Mouse (Mus musculus) adrenal gland, postnatal 25 days (tissue): Measurements from ENCODE around the gene Alpi. TPM values are rescaled to one million over a fixed set of nuclear protein-coding genes. Genes with fewer than 3 reads are reported as not detected.
A peak's percentile ranks its signal among the peaks of the same experiment; 100 is the strongest.

Experiments
- DNase-seq: peaks from one replicate; pipeline ENCODE4 v3.0.0; 2021; ENCODE audit warnings: mixed read lengths
- long read RNA-seq: library from polyadenylated mRNA; stranded (forward); transcript quantifications from one replicate; pipeline ENCODE4 v2.0.0, GENCODE M21; 2021
- total RNA-seq: library from RNA; stranded (reverse); gene quantifications from 2 replicates; pipeline ENCODE4 v1.2.3, GENCODE M21; 2021

Gene Alpi
- total RNA-seq, result not detected in 2 replicates
- long read RNA-seq, result 0 reads

DNA sequence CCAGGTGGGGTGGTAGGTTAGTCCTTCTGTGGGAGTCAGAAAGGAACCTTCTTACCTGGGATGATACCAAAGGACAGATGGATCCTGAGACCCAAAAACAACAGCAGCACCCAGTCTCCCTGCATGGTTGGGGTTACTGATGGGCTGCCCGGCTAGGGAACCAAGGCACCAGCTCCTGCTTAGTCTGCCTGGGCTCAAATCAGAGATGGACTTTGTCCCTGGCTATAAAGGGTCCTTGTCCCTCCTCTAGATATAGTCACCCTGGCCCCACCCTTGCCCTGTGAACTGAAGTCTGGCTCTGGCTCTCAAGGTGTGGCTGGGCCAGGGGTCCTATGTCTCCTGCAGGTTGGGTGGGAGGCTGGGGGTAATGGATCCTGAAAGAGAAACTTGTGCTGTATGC lies at the start of gene Alpi:
Gene Alpi (minus strand): TSS at position 196 of the 400 bp plus-strand sequence.
- no peak for DNase-seq

DNA sequence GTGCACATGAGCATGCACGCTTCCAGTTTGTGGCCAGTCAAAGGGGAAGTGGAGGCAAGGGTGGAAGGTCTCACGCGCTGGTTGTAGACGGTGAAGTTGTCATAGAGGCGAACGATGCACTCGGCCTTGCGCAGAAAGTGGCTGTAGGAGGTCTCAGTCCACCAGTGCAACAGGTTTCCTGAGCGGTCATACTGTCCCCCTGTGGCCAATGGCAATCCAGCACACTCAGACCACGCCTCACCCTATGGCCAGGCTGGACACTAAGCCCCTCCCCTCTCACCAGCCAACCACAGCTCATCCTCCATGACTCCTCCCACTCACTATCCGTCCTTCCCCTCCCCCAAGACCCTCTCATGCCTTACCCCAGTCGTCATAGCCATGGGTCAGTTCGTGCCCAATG lies 48.0 kb upstream of the Alpi start:
- no peak for DNase-seq

DNA sequence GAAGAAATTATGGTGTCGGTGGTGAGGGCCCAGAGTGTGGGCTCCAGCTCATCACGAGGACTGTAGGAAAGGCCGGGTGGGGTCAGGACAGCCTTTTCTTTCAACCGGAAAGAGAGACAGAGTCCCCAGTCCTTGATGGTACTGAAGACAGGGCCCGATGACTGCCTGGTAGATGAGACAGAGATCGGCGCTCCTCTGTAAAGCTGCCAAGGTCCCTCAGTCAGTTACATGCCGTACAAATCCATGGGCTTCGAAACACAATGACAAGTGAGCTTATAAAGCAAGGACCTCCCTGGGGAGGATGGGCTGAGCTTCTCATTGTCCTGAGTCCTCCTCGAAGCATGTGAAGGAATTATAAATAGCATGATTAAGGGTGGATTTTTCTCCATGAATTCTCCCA lies 41.7 kb upstream of the Alpi start:
- DNase-seq, result peak; percentile 44

DNA sequence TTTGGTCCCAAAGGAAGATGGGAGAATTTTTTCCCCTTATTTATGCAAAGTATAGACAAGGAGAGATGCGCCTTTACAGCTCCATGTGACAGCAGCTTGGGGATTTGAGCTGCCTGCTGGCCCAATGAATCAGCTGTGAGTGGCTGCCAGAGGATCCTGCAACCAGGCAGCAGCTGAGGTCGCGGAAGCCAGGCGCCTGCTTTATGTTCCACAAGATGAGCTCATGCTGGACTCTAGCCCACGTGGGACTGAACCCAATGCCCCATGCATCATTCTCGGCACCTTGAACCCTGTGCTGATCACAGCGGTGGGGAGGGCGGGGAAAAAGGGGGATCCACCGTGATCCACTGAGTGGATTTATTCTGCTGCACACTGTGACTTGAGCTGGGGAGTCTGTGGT lies 41.0 kb upstream of the Alpi start:
- peak; percentile 79 for DNase-seq

DNA sequence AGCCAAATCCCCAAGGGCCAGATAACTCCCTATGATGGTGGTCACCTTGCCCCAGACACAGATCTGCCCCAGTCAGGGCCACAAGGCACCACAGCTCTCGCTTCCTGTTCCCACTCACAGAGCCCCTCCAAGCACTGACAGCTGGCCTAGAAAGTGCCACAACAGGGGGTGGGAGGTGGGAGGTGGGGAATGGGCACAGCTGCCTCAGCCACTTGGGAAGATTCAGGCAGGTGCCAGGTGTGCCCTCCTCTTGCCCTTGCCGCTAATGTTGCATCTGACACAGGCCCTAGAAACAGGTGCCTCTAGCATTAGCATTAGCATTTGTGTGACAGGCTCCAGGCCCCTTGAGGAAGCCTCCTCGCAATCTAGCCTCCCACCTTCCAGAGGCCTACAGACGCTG lies 40.1 kb upstream of the Alpi start:
- no peak for DNase-seq

DNA sequence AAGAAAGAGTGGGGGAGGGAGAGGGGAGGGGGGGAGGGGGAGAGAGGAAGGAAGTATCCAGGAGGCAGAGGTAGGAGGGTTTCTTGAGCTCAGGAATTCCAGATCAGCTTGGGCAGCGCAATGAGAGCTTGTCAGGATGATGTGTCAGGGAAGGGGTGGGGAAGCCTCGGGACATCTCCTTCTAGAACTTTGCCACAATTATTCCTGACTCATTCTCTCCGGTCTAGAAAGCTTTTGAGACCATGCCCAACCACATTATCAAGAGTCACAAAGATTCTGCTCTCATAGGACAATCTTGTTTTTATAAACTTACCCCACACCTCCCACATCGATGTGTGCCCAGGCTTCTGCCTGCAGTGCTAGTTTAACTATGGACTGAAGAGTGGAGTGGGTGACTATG lies 30.4 kb upstream of the Alpi start:
- DNase-seq, result no peak

DNA sequence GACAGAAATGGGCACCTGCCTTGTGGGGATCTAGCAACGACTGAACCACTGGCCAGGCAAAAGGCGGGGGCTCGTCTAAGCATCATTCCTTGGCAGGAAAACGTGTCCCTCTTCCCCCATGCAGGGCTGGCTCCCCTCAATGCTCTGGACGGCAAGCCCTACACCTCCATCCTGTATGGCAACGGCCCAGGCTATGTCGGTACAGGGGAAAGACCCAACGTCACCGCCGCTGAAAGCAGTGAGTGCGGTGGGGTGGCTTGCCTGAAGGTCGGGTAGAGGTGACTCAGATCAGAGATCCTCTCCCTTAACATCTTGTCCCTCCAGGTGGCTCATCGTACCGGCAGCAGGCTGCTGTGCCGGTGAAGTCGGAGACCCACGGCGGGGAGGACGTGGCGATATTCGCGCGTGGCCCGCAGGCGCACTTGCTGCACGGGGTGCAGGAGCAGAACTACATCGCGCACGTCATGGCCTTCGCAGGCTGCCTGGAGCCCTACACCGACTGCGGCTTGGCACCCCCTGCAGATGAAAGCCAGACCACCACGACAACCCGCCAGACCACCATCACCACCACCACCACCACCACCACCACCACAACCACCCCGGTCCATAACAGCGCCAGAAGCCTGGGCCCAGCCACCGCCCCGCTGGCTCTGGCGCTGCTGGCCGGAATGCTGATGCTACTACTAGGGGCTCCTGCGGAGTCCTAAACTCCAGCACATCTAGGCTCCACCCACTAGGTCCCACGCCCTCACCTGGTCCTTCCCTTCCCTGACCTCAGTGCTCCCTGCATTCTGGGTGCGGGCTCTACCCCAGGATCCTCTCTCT lies 26.0 kb upstream of the Alpi start:
- DNase-seq, result no peak

DNA sequence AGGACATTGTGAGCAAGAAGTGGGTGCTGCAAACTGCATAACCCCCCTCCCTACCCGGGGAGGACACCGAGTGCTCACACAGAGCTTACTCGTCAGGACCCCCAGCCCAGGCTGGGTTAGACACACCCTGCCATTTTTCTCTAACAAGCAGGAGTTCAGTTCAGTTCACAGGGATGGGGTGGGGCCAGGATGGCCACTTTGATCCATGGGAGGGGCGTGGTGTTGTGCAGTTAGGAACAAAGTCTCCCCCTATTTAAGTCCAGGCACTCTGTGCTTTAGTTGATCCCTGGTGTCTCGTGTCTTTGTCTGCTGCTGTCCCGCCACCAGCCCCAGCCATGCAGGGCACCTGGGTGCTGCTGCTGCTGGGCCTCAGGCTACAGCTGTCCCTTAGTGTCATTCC lies 23.3 kb upstream of the Alpi start, which contains the start of gene Akp3:
Gene Akp3 (plus strand): TSS at position 301 of the 400 bp plus-strand sequence.
- no peak for DNase-seq

DNA sequence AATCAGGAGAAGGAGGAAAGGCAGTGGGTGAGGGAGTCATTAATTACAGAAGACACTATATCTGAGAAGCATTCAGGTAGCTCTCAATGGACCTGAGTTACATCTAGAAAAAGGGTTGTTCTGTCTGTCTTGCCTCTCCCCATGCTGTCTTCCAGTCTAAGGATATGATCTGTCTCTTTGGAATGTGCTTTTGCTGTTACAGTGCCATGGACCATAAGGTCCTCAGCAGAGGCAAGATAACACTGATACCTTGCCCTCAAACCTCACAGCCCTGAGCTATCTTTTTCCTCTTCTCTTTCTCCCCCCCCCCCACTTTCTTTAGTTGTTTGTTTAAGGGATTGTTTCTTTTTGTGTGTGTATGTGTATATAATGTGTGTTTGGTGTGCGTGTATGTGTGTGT lies 13.4 kb upstream of the Alpi start:
- DNase-seq, result no peak

DNA sequence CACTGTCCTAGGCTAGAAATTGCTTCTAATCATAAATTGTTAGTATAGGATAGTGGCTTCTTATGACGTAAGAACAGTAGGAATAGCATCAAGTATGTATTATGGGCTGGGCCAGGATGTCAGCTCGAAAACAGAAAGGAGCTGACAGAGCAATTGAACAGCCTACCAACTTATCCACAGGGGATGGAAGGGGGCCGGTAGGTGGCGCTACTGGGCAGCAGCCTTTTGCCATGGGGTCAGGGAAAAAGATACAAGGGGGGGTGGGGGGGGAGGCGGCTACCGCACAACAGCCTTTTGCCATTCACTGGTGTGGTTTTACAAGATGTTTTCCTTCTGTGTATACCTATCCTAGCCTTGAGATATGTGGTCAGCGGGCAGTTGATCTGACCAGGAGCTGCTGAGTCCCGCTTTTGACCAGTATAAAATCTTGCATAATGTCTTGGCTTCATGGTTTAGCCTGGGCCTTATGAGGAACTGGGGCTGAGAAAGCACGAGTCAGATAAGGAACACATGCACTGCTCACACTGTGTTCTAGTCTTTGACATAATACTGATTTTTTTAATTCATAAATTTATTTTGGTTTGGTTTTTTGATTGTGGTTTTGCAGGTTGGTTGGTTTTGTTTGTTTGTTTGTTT lies 10.4 kb upstream of the Alpi start:
- DNase-seq, result peak; percentile 72

DNA sequence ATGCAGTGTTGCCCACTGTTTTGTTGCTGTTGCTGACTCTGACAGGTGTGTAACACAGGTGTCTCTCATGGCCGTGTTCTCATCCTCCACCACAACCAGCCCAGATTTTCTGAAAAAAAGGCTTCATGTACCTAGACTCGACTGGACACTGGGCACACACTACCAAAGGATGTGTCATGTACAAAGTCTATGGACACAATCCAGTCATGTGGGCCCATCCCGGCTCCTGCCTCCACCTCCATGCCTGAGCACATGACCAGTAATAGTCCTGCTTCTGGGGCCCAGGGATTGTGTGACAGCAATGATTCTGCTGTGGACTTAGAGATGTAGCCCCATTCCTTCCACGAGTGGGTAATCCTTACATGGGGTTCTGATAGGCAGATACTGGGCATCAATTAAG lies 7.2 kb upstream of the Alpi start:
- DNase-seq, result no peak

DNA sequence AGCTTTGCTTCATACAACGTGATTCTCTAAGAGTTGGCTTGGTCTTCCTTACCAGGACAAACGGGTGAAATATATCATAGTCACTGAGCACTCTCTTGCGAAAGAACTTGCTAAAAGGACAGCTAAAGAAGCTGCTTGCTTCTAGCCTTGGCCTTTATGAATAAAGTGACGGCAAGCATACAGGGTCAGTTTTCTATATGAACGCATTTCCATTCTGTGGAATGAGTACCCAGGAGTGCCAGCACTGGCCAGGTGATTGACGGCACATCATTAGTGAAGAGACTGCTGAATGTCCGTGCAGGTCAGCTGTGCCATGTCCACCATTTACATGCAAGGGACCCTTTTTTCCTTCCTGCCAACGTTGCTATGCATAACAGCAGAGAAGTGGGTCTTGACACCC lies 5.1 kb upstream of the Alpi start:
- DNase-seq, result no peak

DNA sequence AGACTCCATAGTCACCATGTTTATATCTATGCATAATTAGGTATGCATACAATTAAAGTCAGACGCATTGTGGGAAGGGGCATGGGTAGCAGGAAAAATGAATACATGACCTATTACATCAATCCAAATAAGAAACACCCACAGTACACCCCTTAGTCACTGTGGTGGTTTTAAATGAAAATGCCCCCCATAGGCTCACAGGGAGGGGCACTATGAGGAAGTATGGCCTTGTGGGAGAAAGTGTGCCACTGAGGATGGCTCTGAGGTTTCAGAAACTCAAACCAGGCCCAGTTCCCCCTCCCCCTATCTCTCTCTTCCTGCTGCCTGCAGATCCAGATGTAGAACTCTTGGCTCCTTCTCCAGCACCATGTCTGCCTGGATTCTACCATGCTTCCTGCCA lies 2.5 kb upstream of the Alpi start:
- DNase-seq, result no peak

DNA sequence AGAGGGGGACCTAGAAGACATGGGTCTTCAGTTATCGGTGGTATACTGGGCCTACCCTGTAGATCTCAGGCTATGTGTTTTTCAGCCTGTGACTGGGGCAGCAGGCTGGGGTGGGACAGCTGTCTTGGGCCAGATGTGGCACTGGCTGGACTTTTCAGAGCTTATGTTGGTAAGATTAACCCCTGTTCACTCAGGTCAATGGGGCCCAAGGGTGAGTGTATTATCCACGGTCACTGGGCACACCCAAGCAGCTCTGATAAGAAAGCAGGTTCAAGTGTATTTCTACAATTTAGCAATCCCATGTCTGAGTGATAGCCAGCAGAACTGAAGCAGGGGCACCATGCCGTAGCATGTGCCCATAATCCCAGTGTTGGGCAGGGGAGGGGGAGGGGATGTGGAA lies 708 bp upstream of the Alpi start:
- DNase-seq, result no peak

DNA sequence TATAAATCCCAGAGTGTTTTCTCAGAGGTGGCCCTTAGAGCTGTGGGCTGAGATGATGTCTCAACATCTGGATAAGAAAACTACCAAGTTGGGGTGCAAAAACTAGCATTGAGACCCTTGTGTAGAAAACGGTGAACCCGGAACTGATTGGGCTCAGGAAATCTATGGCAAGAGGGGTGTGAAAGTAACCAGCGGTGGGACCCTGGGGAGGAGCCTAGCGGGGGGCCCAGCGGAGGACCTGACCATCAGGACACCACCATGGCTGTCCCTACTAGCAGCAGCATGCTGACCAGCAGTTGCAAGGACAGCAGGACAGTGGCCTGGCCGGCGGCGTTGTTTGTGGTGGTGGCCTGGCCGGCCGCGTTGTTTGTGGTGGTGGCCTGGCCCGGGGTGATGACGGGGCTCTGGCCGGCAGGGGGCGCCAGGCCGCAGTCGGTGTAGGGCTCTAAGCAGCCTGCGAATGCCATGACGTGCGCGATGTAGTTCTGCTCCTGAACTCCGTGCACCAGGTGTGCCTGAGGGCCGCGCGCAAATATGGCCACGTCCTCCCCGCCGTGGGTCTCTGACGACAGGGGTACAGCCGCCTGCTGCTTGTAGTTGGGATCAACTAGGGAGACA lies 2.9 kb downstream of the Alpi start:
- peak; percentile 82 for DNase-seq

DNA sequence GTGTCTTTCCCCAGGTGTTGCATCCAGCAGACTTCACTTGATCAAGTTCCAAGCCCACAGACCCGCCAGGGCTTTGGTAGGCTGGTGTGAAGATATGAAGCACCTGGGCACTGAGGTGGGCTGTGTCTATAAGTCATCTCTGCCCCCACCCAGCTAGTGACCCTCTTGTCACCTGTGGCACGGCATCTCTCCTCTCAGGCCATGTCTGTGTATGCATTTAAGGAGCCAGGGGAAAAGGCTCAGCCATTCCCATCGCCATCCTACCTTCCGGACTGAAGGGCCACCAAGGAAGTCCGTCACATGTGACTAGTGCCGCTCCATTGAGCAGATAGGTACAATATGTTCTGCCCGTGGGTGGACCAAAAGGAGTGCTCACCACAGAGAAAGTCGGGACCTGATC lies 5.8 kb downstream of the Alpi start:
- DNase-seq, result no peak

DNA sequence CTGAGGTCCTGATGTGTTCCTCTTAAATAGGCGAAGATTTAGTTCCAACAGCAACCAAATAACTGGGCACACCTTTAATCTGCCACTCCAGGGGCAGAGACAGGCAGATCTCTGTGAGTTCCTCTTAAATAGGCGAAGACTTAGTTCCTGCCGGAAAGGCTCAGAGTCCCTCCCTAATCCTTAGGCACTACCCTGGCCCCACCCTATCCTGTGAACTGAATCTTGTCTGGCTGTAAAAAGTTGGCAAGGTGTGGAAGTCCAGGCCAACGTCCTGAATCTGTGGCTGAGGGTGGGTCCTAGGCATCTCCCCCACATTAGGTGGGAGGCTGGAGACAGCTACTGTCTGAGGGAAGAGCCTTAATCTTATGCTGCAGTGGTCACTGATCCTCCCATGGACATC lies 11.6 kb downstream of the Alpi start, which contains the start of gene Alppl2:
Gene Alppl2 (minus strand): TSS at position 101 of the 400 bp plus-strand sequence.
- DNase-seq, result no peak

DNA sequence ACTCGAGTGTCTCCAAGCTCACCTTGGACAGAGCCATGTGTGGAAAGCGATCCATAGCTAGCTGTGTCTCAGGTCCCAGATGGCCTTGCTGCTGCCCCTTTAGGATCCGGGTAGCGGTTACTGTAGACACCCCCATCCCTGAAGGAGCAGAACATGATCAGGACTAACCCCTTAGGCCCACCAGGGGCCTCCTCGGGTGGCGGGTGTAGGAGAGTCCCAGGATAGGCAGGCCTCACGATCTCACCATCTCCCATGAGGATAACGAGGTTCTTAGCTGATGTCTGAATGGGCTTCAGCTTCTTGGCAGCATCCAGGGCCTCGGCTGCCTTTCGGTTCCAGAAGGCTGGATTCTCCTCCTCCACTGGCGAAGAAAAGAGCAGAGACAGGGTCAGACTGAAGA lies 12.2 kb downstream of the Alpi start:
- DNase-seq, result no peak

DNA sequence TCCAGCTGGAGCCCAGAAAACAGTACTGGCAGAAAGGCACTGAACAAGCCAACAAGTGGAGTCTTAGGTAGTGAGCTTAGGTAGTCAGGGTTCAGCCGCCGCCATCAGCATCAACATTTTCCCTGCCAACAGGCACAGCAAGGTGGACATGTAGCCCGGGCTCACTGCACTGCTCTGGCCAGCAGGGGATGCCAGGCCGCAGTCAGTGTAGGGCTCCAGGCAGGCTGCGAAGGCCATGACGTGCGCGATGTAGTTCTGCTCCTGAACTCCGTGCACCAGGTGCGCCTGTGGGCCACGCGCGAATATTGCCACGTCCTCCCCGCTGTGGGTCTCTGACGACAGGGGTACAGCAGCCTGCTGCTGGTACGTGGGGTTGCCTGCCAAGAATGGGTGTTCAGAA lies 14.4 kb downstream of the Alpi start:
- DNase-seq, result no peak

DNA sequence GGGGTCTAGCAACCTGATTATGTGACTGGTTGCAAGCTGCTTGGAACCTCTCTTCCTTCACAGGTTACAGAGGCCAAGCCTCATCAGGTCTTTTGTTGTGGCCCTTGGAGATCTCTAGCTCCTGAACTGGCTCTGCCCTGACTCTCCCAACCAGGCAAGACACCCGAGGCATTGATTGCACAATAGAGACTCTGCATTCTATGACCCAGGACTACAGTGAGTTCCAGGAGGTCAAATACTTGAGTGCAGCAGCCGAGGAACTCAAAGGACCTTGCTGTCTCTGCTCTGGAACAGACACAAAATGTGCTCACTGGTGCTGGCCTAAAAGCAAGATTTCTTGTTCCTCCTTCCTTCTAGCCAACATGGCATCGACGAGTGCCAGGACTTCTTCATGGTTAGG lies 15.2 kb downstream of the Alpi start:
- DNase-seq, result no peak

DNA sequence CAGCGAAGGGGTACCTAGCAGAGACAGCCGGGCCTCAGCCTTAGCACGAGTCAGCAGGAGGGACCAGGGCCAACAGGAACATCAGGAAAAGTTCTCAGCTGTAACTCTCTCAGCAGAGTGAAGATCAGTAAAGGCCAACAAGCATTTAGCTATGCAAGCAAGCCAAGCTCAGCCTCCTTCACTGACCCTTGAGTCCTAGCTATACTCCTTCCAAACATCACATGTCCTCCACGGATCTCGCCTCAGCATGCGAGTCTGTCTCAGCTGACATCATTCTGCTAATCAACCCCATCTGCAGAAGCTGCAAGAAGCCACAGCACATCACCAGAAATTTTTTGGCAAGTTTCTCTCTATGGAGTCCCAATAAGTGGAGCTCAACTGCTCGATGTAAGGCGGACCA lies 27.6 kb downstream of the Alpi start:
- no peak for DNase-seq

DNA sequence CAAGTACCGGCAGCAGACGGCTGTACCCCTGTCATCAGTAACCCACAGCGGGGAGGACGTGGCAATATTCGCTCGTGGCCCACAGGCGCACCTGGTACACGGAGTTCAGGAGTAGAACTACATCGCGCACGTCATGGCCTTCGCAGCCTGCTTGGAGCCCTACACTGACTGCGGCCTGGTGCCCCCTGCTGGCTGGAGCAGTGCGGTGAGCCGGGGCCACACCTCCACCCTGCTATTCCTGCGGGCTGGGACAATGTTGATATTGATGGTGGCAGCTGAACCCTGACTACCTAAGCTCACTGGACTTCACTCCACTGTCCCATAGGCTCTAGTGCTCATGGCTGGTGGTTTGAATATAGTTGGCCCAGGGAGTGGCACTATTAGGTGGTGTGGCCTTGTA lies 30.7 kb downstream of the Alpi start:
- DNase-seq, result peak; percentile 63

DNA sequence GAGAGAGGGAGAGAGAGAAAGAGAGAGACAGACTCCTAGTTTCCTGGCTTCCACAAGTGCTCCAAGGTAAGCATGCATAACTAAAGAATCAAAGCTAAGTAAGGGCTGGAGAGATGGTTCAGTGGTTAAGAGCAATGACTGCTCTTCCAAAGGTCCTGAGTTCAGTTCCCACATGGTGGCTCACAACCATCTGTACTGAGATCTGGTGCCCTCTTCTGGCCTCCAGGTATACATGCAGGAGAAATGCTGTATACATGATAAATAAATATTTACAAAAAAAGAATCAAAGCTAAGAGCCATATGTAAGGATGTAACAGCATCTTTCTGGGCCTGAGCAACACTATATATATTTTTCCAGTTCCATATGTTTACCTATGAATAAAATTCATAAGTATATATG lies 40.5 kb downstream of the Alpi start:
- no peak for DNase-seq
